Comparison of ENCODE assay signal across 25 mouse cellular contexts in genomic region chr11:59174189-59174838, GRCm38 (mm10). TPM values are rescaled to one million over a fixed set of nuclear protein-coding genes. Genes with fewer than 3 reads are reported as not detected.
A peak's percentile ranks its signal among the peaks of the same experiment; 100 is the strongest.
DNase-seq lines count a peak whose midpoint lies in the region; ATAC-seq and TF ChIP-seq lines count a peak whose summit lies in the region.
"Had no signal": no experiment of that assay in that cellular context is flagged by ENCODE, and none has a peak within 500 bp of the region (broad histone marks: within the 10 kb centered on the region; RNA-seq: fewer than 3 reads in every experiment).

No protein-coding gene starts in this region.

- H3K79me2 ChIP-seq in CH12.LX (replicated peaks; ENCODE audit: control insufficient read depth, extremely low read depth, insufficient read depth, poor library complexity, severe bottlenecking) = no peaks in the 10 kb centered on the region

- no peak for TF ChIP-seq RAD21 in CH12.LX (IDR thresholded peaks at IDR 0.05; ENCODE audit: low read depth, low read length)

- dilution Hi-C loops in CH12.LX (cut with MboI; ENCODE audit: extremely low pct_ligation_motif_present, extremely low pct_unique_long_range_greater_than_20kb, low sequenced_read_pairs) = no loop called here

- H3K27me3 ChIP-seq in kidney, adult 2 months (replicated peaks; ENCODE audit: control insufficient read depth, insufficient read depth, low read length) = no peaks in the 10 kb centered on the region; the same call in 1 of the 2 replicates
- peaks cover 2% of the 10 kb centered on the region for H3K27me3 ChIP-seq in CH12.LX (replicated peaks)
- peaks cover 45% of the 10 kb centered on the region for H3K27me3 ChIP-seq in forebrain, postnatal 0 days (ENCODE audit: insufficient read depth, low read length)

- H3K4me1 ChIP-seq in kidney, adult 2 months (ENCODE audit: control insufficient read depth, insufficient read depth, low read length) = no peaks in the 10 kb centered on the region
- H3K4me1 ChIP-seq in CH12.LX (ENCODE audit: control insufficient read depth in 1 of 2, insufficient read depth in 2 of 2) = peaks cover 17 to 54% of the 10 kb centered on the region in 2 experiments
- no peaks in the 10 kb centered on the region for H3K4me1 ChIP-seq in forebrain, postnatal 0 days (ENCODE audit: insufficient read depth)
- H3K4me1 ChIP-seq: embryonic facial prominence, embryonic 12.5 days; forebrain, embryonic 13.5 days had no signal

- TF ChIP-seq CTCF in kidney, adult 2 months (conservative IDR thresholded peaks at IDR 0.05; ENCODE audit: insufficient read depth, insufficient read length, low read depth, low read length) = no peak
- TF ChIP-seq CTCF in CH12.LX (conservative IDR thresholded peaks at IDR 0.05 in 1 of 2, IDR thresholded peaks at IDR 0.05 in 1 of 2; ENCODE audit: low read depth in 2 of 2, low read length in 2 of 2) = no peak
- TF ChIP-seq CTCF in forebrain, postnatal 0 days (IDR thresholded peaks at IDR 0.05; ENCODE audit: low read depth) = no peak

- no peak for TF ChIP-seq POLR2A in kidney, adult 2 months (IDR thresholded peaks at IDR 0.05; ENCODE audit: low read depth, low read length)
- no peak for TF ChIP-seq POLR2A in CH12.LX (IDR thresholded peaks at IDR 0.05; ENCODE audit: low read depth, low read length)

- H3K4me2 ChIP-seq in CH12.LX (ENCODE audit: insufficient read depth, low read depth, poor library complexity, severe bottlenecking) = no peak overlapping the region
- no peak overlapping the region for H3K4me2 ChIP-seq in forebrain, postnatal 0 days (ENCODE audit: low read depth)
- H3K4me2 ChIP-seq: embryonic facial prominence, embryonic 12.5 days; forebrain, embryonic 13.5 days; forebrain, embryonic 15.5 days had no signal

- H3K36me3 ChIP-seq in kidney, adult 2 months (ENCODE audit: control insufficient read depth, insufficient read depth, low read length) = no peaks in the 10 kb centered on the region
- no peaks in the 10 kb centered on the region for H3K36me3 ChIP-seq in CH12.LX (replicated peaks in 1 of 2; ENCODE audit: control insufficient read depth in 1 of 2, insufficient read depth in 1 of 2, low read length in 1 of 2)
- no peaks in the 10 kb centered on the region for H3K36me3 ChIP-seq in forebrain, postnatal 0 days (ENCODE audit: insufficient read depth)
- H3K36me3 ChIP-seq: embryonic facial prominence, embryonic 10.5 days; embryonic facial prominence, embryonic 12.5 days; forebrain, embryonic 15.5 days had no signal

- no peak for ATAC-seq in forebrain, postnatal 0 days
- ATAC-seq: activated CD4-positive, CD25-positive, alpha-beta regulatory T cell, adult 4 months; CD4-positive, CD25-positive, alpha-beta regulatory T cell, adult 4 months; forebrain, embryonic 13.5 days; forebrain, embryonic 15.5 days; Patski had no signal

- no peaks in the 10 kb centered on the region for H3K9me3 ChIP-seq in CH12.LX (replicated peaks; ENCODE audit: low read length)
- no peaks in the 10 kb centered on the region for H3K9me3 ChIP-seq in forebrain, postnatal 0 days (ENCODE audit: low read length)
- H3K9me3 ChIP-seq: embryonic facial prominence, embryonic 10.5 days; embryonic facial prominence, embryonic 12.5 days; forebrain, embryonic 13.5 days; forebrain, embryonic 15.5 days had no signal

- WGBS in kidney, adult 2 months = 57% methylated on average over 6 of the region's 6 CpGs
- 63% methylated on average over 6 of the region's 6 CpGs for WGBS in forebrain, postnatal 0 days

- H3K9ac ChIP-seq in CH12.LX (ENCODE audit: insufficient read depth, low read depth) = no peak overlapping the region
- H3K9ac ChIP-seq in forebrain, postnatal 0 days = no peak overlapping the region
- H3K9ac ChIP-seq: embryonic facial prominence, embryonic 12.5 days; forebrain, embryonic 15.5 days had no signal

- intact Hi-C loops in gastrocnemius, postnatal 14 days (cut with DNase I; ENCODE audit: low total_unique reads) = no loop called here

- peak; percentile 2 for DNase-seq in gastrocnemius, postnatal 10 days
- DNase-seq in gastrocnemius, postnatal 14 days = no peak
- DNase-seq in kidney, adult 2 months = peak; percentile 33
- no peak for DNase-seq in kidney, postnatal 14 days
- DNase-seq in CH12.LX (ENCODE audit: extremely low read depth) = peak; percentile 52
- peak; percentile 62 for DNase-seq in c-Kit-positive CD71-positive TER-119-negative erythroid progenitor cells, embryonic 14.5 days (ENCODE audit: low read depth)
- no peak for DNase-seq in heart, adult 11 months
- DNase-seq in forebrain, postnatal 0 days = no peak
- DNase-seq: adrenal gland, adult 8-10 months; adrenal gland, postnatal 14 days; adrenal gland, postnatal 36 days; B cell, adult 2 months; cerebellum, adult 11-12 months; cerebellum, adult 2 months; cerebellum, adult 9-10 months; cerebellum, postnatal 10 days; cerebellum, postnatal 25 days had no signal

- no peak for TF ChIP-seq EP300 in CH12.LX (IDR thresholded peaks at IDR 0.05; ENCODE audit: low read length)

- in situ Hi-C loops in CH12.LX (cut with MboI; ENCODE audit: low pct_ligation_motif_present, low pct_unique_long_range_greater_than_20kb, low sequenced_read_pairs) = no loop called here

- no peak overlapping the region for H3K4me3 ChIP-seq in kidney, adult 2 months (ENCODE audit: insufficient read depth, low read depth, low read length)
- no peak overlapping the region for H3K4me3 ChIP-seq in CH12.LX (replicated peaks in 1 of 3; ENCODE audit: low read depth in 2 of 3, low read length in 2 of 3, poor library complexity in 1 of 3)
- H3K4me3 ChIP-seq in forebrain, postnatal 0 days (ENCODE audit: low read depth, low read length) = no peak overlapping the region
- H3K4me3 ChIP-seq: embryonic facial prominence, embryonic 10.5 days; embryonic facial prominence, embryonic 12.5 days; forebrain, embryonic 13.5 days; forebrain, embryonic 15.5 days had no signal

- no peak overlapping the region for H3K27ac ChIP-seq in kidney, adult 2 months (ENCODE audit: insufficient read depth, low read depth, low read length)
- no peak overlapping the region for H3K27ac ChIP-seq in CH12.LX (ENCODE audit: insufficient read depth, low read depth)
- no peak overlapping the region for H3K27ac ChIP-seq in forebrain, postnatal 0 days (ENCODE audit: low read depth, low read length)
- H3K27ac ChIP-seq: embryonic facial prominence, embryonic 10.5 days; embryonic facial prominence, embryonic 12.5 days; forebrain, embryonic 13.5 days; forebrain, embryonic 15.5 days had no signal

TF ChIP-seq in CH12.LX, 34 proteins besides CTCF, POLR2A, EP300 and RAD21:
- TF ChIP-seq MAZ (IDR thresholded peaks at IDR 0.05; ENCODE audit: low read depth, low read length) (no peak), MEF2A (IDR thresholded peaks at IDR 0.05; ENCODE audit: borderline replicate concordance, low read depth, low read length) (peak; percentile 56; the same call in 1 of the 2 replicates), SIN3A (IDR thresholded peaks at IDR 0.05; ENCODE audit: low read length) (no peak), ETS1 (conservative IDR thresholded peaks at IDR 0.05; ENCODE audit: low read depth, low read length) (peak; percentile 35), KAT2A (IDR thresholded peaks at IDR 0.05; ENCODE audit: insufficient replicate concordance, low read length) (no peak)

RNA-seq across cellular contexts. Expression of gene Gjc2, which starts 8.7 kb away (rescaled TPM):
- 1 to 10 TPM in 1 of 2 experiments, under 1 TPM in 1; 0.78 to 1.2 TPM for total RNA-seq in gastrocnemius, postnatal 10 days (2021)
- under 1 TPM; 0.27 to 0.62 TPM for total RNA-seq in gastrocnemius, postnatal 14 days (2021)
- polyA plus RNA-seq in kidney, adult 2 months (2012; rRNA removed) = 1.4 and 1.8 TPM in 2 replicates
- total RNA-seq in CH12.LX (2012; rRNA removed) (0.08 TPM in 1 of 2 replicates, not detected in the other), CH12.LX (2014; rRNA removed) (0.13 TPM in 1 of 2 replicates, not detected in the other)
- not detected in 2 replicates for polyA plus RNA-seq in CH12.LX (2012; ENCODE audit: insufficient read length, low read depth)
- 0.76 and 1.2 TPM in 2 replicates for total RNA-seq in forebrain, postnatal 0 days (2014; rRNA removed)
- 0.19 and 0.31 TPM in 2 replicates for polyA plus RNA-seq in forebrain, postnatal 0 days (2015; fragmentation: Nextera tagmentation; extraction: Ambion mirVana)
- total RNA-seq: ES-E14 had no signal
- polyA plus RNA-seq: activated CD4-positive, CD25-positive, alpha-beta regulatory T cell, adult 4 months; CD4-positive, CD25-positive, alpha-beta regulatory T cell, adult 4 months; forebrain, embryonic 13.5 days had no signal

RNA-seq across cellular contexts. Expression of gene Iba57, which starts 10.8 kb away (rescaled TPM):
- 10 to 100 TPM in 1 of 2 experiments, 1 to 10 TPM in 1; 9.4 to 10.6 TPM for total RNA-seq in gastrocnemius, postnatal 10 days (2021)
- total RNA-seq in gastrocnemius, postnatal 14 days (2021) = 10 to 100 TPM in 1 of 2 experiments, 1 to 10 TPM in 1; 7.7 to 10.6 TPM
- 8.3 and 8.8 TPM in 2 replicates for polyA plus RNA-seq in kidney, adult 2 months (2012; rRNA removed)
- total RNA-seq in CH12.LX (2012; rRNA removed) (7.5 and 7.9 TPM in 2 replicates), CH12.LX (2014; rRNA removed) (3.6 and 4.0 TPM in 2 replicates)
- 4.6 and 5.1 TPM in 2 replicates for polyA plus RNA-seq in CH12.LX (2012; ENCODE audit: insufficient read length, low read depth)
- 11.2 and 13.8 TPM in 2 replicates for total RNA-seq in forebrain, postnatal 0 days (2014; rRNA removed)
- 10.8 and 11.1 TPM in 2 replicates for polyA plus RNA-seq in forebrain, postnatal 0 days (2015; fragmentation: Nextera tagmentation; extraction: Ambion mirVana)

RNA-seq across cellular contexts. Expression of gene Guk1, which starts 17.7 kb away (rescaled TPM):
- total RNA-seq in gastrocnemius, postnatal 10 days (2021) = 10 to 100 TPM; 20.8 to 22.0 TPM
- 10 to 100 TPM; 17.1 to 20.2 TPM for total RNA-seq in gastrocnemius, postnatal 14 days (2021)
- polyA plus RNA-seq in kidney, adult 2 months (2012; rRNA removed) = 137 and 144 TPM in 2 replicates
- total RNA-seq in CH12.LX (2012; rRNA removed) = 148 and 149 TPM in 2 replicates
- total RNA-seq in CH12.LX (2014; rRNA removed) = 130 and 148 TPM in 2 replicates
- polyA plus RNA-seq in CH12.LX (2012; ENCODE audit: insufficient read length, low read depth) = 111 and 139 TPM in 2 replicates
- total RNA-seq in forebrain, postnatal 0 days (2014; rRNA removed) = 122 and 157 TPM in 2 replicates
- 274 and 284 TPM in 2 replicates for polyA plus RNA-seq in forebrain, postnatal 0 days (2015; fragmentation: Nextera tagmentation; extraction: Ambion mirVana)

RNA-seq across cellular contexts. Expression of gene Mrpl55, which starts 28.0 kb away (rescaled TPM):
- 10 to 100 TPM; 36.7 to 38.0 TPM for total RNA-seq in gastrocnemius, postnatal 10 days (2021)
- total RNA-seq in gastrocnemius, postnatal 14 days (2021) = 10 to 100 TPM; 36.6 to 44.3 TPM
- polyA plus RNA-seq in kidney, adult 2 months (2012; rRNA removed) = 56.3 and 58.2 TPM in 2 replicates
- total RNA-seq in CH12.LX (2012; rRNA removed) (74.4 and 80.4 TPM in 2 replicates), CH12.LX (2014; rRNA removed) (81.1 and 92.9 TPM in 2 replicates)
- 72.0 and 88.2 TPM in 2 replicates for polyA plus RNA-seq in CH12.LX (2012; ENCODE audit: insufficient read length, low read depth)
- total RNA-seq in forebrain, postnatal 0 days (2014; rRNA removed) = 45.2 and 69.5 TPM in 2 replicates
- polyA plus RNA-seq in forebrain, postnatal 0 days (2015; fragmentation: Nextera tagmentation; extraction: Ambion mirVana) = 124 and 131 TPM in 2 replicates

RNA-seq across cellular contexts. Expression of gene 2310033P09Rik, which starts 33.8 kb away (rescaled TPM):
- total RNA-seq in gastrocnemius, postnatal 10 days (2021) = 1 to 10 TPM; 6.1 to 6.3 TPM
- total RNA-seq in gastrocnemius, postnatal 14 days (2021) = 1 to 10 TPM; 4.1 to 4.6 TPM
- polyA plus RNA-seq in kidney, adult 2 months (2012; rRNA removed) = 19.8 and 22.1 TPM in 2 replicates
- total RNA-seq in CH12.LX (2012; rRNA removed) = 15.3 and 18.2 TPM in 2 replicates
- total RNA-seq in CH12.LX (2014; rRNA removed) = 7.9 and 8.6 TPM in 2 replicates
- 44.1 and 50.2 TPM in 2 replicates for polyA plus RNA-seq in CH12.LX (2012; ENCODE audit: insufficient read length, low read depth)
- total RNA-seq in forebrain, postnatal 0 days (2014; rRNA removed) = 5.2 and 6.9 TPM in 2 replicates
- polyA plus RNA-seq in forebrain, postnatal 0 days (2015; fragmentation: Nextera tagmentation; extraction: Ambion mirVana) = 22.2 and 27.6 TPM in 2 replicates

Comparison
In these comparisons a context has a peak if more than half of its experiments do, and no peak if none do; other contexts are left out.
1. DNase-seq: peak in gastrocnemius, postnatal 10 days (single experiment), kidney, adult 2 months (single experiment), CH12.LX (single experiment) and c-Kit-positive CD71-positive TER-119-negative erythroid progenitor cells, embryonic 14.5 days (single experiment); none in gastrocnemius, postnatal 14 days (single experiment), kidney, postnatal 14 days (single experiment), heart, adult 11 months (single experiment) and forebrain, postnatal 0 days (single experiment).